Mouse (Mus musculus) stomach, postnatal 0 days (tissue): Measurements from ENCODE around the gene Ccdc116. TPM values are rescaled to one million over a fixed set of nuclear protein-coding genes. Genes with fewer than 3 reads are reported as not detected.
"Not testable (repeated sequence)": the region's sequence is repeated elsewhere in the genome, so short reads cannot be mapped to it uniquely, and the experiment has no call there.

Source experiments
- ATAC-seq: fragments of 200-750 bp; cut with Nextera tagmentation; 2 replicates; pipeline ENCODE4 v1.8.0; 2017; ENCODE audit not compliant: low FRiP score, low TSS enrichment
- DNase-seq: peaks from one replicate; pipeline ENCODE4 v3.0.0-alpha.2; 2016; ENCODE audit warnings: low spot score
- H3K27ac ChIP-seq: fragments of 300-500 bp; sonication (generic); replicated peaks from 2 replicates; pipeline ENCODE4 v1.5.1; 2014; ENCODE audit warnings: mild to moderate bottlenecking, control low read depth
- H3K27me3 ChIP-seq: fragments of 300-500 bp; sonication (generic); 2 replicates; pipeline ENCODE4 v1.6.1; 2014; ENCODE audit warnings: low read length; ENCODE audit not compliant: control insufficient read depth, insufficient read depth
- H3K36me3 ChIP-seq: fragments of 300-500 bp; sonication (generic); 2 replicates; pipeline ENCODE4 v1.6.1; 2014; ENCODE audit warnings: low read length, mixed read lengths; ENCODE audit not compliant: control insufficient read depth, insufficient read depth
- H3K4me1 ChIP-seq: fragments of 300-500 bp; sonication (generic); replicated peaks from 2 replicates; pipeline ENCODE4 v1.6.1; 2014; ENCODE audit warnings: antibody characterized with exemption; ENCODE audit not compliant: control insufficient read depth, insufficient read depth
- H3K4me2 ChIP-seq: fragments of 300-500 bp; sonication (generic); replicated peaks from 2 replicates; pipeline ENCODE4 v1.6.1; 2014; ENCODE audit warnings: low read depth, mild to moderate bottlenecking, control low read depth, moderate library complexity
- H3K4me3 ChIP-seq: fragments of 300-500 bp; sonication (generic); 2 replicates; pipeline ENCODE4 v1.5.1; 2014; ENCODE audit warnings: low read depth, low read length, control low read depth
- H3K9ac ChIP-seq: fragments of 300-500 bp; sonication (generic); 2 replicates; pipeline ENCODE4 v1.6.1; 2014; ENCODE audit warnings: mild to moderate bottlenecking, low read length, control low read depth, mixed read lengths
- H3K9me3 ChIP-seq: fragments of 300-500 bp; sonication (generic); 2 replicates; pipeline ENCODE4 v1.6.1; 2016; ENCODE audit warnings: low read length; ENCODE audit not compliant: control insufficient read depth
- CTCF ChIP-seq: IDR thresholded peaks from 2 replicates; pipeline ENCODE4 v1.5.1; 2016; ENCODE audit warnings: antibody characterized with exemption, low read depth, mild to moderate bottlenecking, moderate library complexity
- EP300 ChIP-seq: optimal IDR thresholded peaks from 2 replicates; pipeline ENCODE3; 2016; ENCODE audit warnings: antibody characterized with exemption
- WGBS: fragments of 180-500 bp; shearing (Covaris S2); extraction: QIAGEN DNeasy Blood & Tissue Kit; methylation state at CpG from one replicate; pipeline ENCODE4 v1.1.7; 2014; 5-methylcytosine and 5-hydroxymethylcytosine counted together
- polyA plus RNA-seq: library from polyadenylated mRNA; unstranded; fragments of >200 nt; fragmentation: Nextera tagmentation; extraction: Ambion mirVana; gene quantifications from 2 replicates; pipeline ENCODE4 v1.2.1, GENCODE M21; 2015

The Ccdc116 gene
- polyA plus RNA-seq, 1 experiment from 2014 or later = 1.8 TPM

- DNase-seq (no peak), ATAC-seq (no peak)
- Histone ChIP-seq H3K4me3 (no peak overlapping the region), H3K27me3 (no peaks in the 10 kb centered on the region), H3K4me1 (no peaks in the 10 kb centered on the region), H3K36me3 (no peaks in the 10 kb centered on the region), H3K4me2 (no peak overlapping the region), H3K9me3 (no peaks in the 10 kb centered on the region), H3K9ac (no peak overlapping the region), H3K27ac (no peak overlapping the region)
- WGBS = 93% methylated on average over 3 of the region's 3 CpGs
- no peak for TF ChIP-seq CTCF
- no peak for TF ChIP-seq EP300
Measured at GRCm38 (mm10) chr16:17179706-17180105, 32.7 kb upstream of the Ccdc116 start.

- Histone ChIP-seq H3K9me3 (no peaks in the 10 kb centered on the region), H3K36me3 (0 out of 2 replicates have a peak, but pooled peaks cover 3% of the 10 kb centered on the region), H3K9ac (no peak overlapping the region), H3K27me3 (no peaks in the 10 kb centered on the region), H3K4me2 (no peak overlapping the region), H3K4me3 (no peak overlapping the region), H3K4me1 (no peaks in the 10 kb centered on the region), H3K27ac (0 out of 2 replicates have a peak overlapping the region, but pooled peaks have one; percentile 35)
- TF ChIP-seq CTCF (no peak), EP300 (no peak)
- 96% methylated on average over 1 of the region's 1 CpGs for WGBS
- ATAC-seq (peak; percentile 44; the same call in 1 of the 2 replicates), DNase-seq (no peak)
Measured at GRCm38 (mm10) chr16:17177623-17178170, 30.7 kb upstream of the Ccdc116 start.

- TF ChIP-seq CTCF (no peak), EP300 (no peak)
- no peaks in the 10 kb centered on the region for H3K9me3 ChIP-seq
- DNase-seq (peak; percentile 34), ATAC-seq (peak; percentile 90)
- H3K4me2 ChIP-seq = no peak overlapping the region
- 78% methylated on average over 2 of the region's 2 CpGs for WGBS
- no peaks in the 10 kb centered on the region for H3K27me3 ChIP-seq
- H3K27ac ChIP-seq = no peak overlapping the region
- H3K4me3 ChIP-seq = no peak overlapping the region
- no peak overlapping the region for H3K9ac ChIP-seq
- no peaks in the 10 kb centered on the region for H3K4me1 ChIP-seq
- H3K36me3 ChIP-seq = peaks cover 3% of the 10 kb centered on the region; the same call in 1 of the 2 replicates
Measured at GRCm38 (mm10) chr16:17175765-17176164, 28.7 kb upstream of the Ccdc116 start.

- Histone ChIP-seq H3K4me1 (no peaks in the 10 kb centered on the region), H3K4me3 (no peak overlapping the region), H3K9me3 (no peaks in the 10 kb centered on the region), H3K27ac (peak overlapping the region; percentile 35; the same call in 1 of the 2 replicates), H3K36me3 (peaks cover 4% of the 10 kb centered on the region; the same call in 1 of the 2 replicates), H3K27me3 (no peaks in the 10 kb centered on the region), H3K9ac (no peak overlapping the region), H3K4me2 (no peak overlapping the region)
- ATAC-seq (no peak; the same call in 1 of the 2 replicates), DNase-seq (peak; percentile 45)
- TF ChIP-seq CTCF (no peak), EP300 (no peak)
- WGBS = 65% methylated on average over 5 of the region's 5 CpGs
Measured at GRCm38 (mm10) chr16:17168049-17168448, 21.0 kb upstream of the Ccdc116 start.

- peak; percentile 90 for ATAC-seq
Measured at GRCm38 (mm10) chr16:17167179-17167578, 20.1 kb upstream of the Ccdc116 start.

GRCm38 (mm10) chr16:17165478-17165877 is 18.4 kb upstream of the Ccdc116 start:
- H3K4me1 ChIP-seq, H3K27ac ChIP-seq, DNase-seq, H3K36me3 ChIP-seq, H3K9ac ChIP-seq, ATAC-seq, H3K27me3 ChIP-seq, H3K9me3 ChIP-seq, H3K4me3 ChIP-seq, H3K4me2 ChIP-seq: not testable (repeated sequence)
- 67% methylated on average over 1 of the region's 1 CpGs for WGBS

More at GRCm38 (mm10) chr16:17167179-17167578, 20.1 kb upstream of the Ccdc116 start:
- H3K27me3 ChIP-seq = no peaks in the 10 kb centered on the region
- H3K4me3 ChIP-seq = no peak overlapping the region
- no peak for TF ChIP-seq EP300
- no peak for TF ChIP-seq CTCF
- peak overlapping the region; percentile 61; the same call in 1 of the 2 replicates for H3K27ac ChIP-seq
- no peaks in the 10 kb centered on the region for H3K4me1 ChIP-seq
- no peak overlapping the region for H3K4me2 ChIP-seq
- no peak for DNase-seq
- H3K36me3 ChIP-seq = peaks cover 4% of the 10 kb centered on the region; the same call in 1 of the 2 replicates
- H3K9me3 ChIP-seq = no peaks in the 10 kb centered on the region
- H3K9ac ChIP-seq = no peak overlapping the region
